Mouse (Mus musculus): ENCODE data around the gene Slc35f6.

DNA sequence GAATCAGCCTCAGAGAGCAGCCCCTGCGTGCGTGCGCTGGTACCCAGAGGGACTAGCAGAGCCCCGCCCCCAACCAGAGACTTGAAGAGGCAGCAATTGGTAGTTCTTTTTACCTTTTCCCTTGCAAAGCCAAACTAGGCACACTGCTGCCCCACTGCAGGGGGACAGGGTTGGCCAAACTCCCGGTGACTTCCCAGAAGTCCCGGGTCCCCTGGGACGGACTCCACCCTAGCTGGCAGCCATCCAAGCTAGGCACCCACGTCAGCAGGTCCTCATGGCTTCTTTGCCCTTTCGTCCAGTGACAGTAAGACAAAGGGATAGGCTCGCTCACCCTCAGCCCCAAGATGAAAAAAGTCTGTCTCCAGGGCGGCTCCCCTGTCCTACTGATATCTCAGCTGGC lies 29.9 kb upstream of the Slc35f6 start:
- TF ChIP-seq CTCF (IDR thresholded peaks at IDR 0.05; ENCODE audit: extremely low read depth, insufficient read length, insufficient replicate concordance, low read depth, low read length) (no peak), POLR2A (IDR thresholded peaks at IDR 0.05; ENCODE audit: low read depth, low read length) (no peak)

Measured in small intestine, adult 2 months (tissue).